Mouse (Mus musculus): Measurements from ENCODE around the gene Sycp3.
"Not testable (repeated sequence)": the region's sequence is repeated elsewhere in the genome, so short reads cannot be mapped to it uniquely, and the experiment has no call there.

The Sycp3 gene

GRCm38 (mm10) chr10:88459502-88459992, at the start of gene Sycp3:
Gene Sycp3, plus strand, starts transcription at chr10:88459569.
- DNase-seq (ENCODE audit: low read depth, low spot score) = no peak

- DNase-seq (ENCODE audit: low read depth, low spot score) = no peak
Observed at GRCm38 (mm10) chr10:88409751-88410150, 49.6 kb upstream of the Sycp3 start.

GRCm38 (mm10) chr10:88412290-88412995, 46.9 kb upstream of the Sycp3 start:
- DNase-seq (ENCODE audit: low read depth, low spot score) = no peak

- DNase-seq (ENCODE audit: low read depth, low spot score) = no peak
Observed at GRCm38 (mm10) chr10:88417686-88418085, 41.7 kb upstream of the Sycp3 start.

GRCm38 (mm10) chr10:88420141-88420541, 39.2 kb upstream of the Sycp3 start:
- no peak for DNase-seq (ENCODE audit: low read depth, low spot score)

- DNase-seq (ENCODE audit: low read depth, low spot score) = no peak
Observed at GRCm38 (mm10) chr10:88420655-88421435, 38.5 kb upstream of the Sycp3 start.

GRCm38 (mm10) chr10:88426158-88426816, 33.1 kb upstream of the Sycp3 start:
- DNase-seq (ENCODE audit: low read depth, low spot score) = peak; percentile 58

- DNase-seq (ENCODE audit: low read depth, low spot score) = no peak
Observed at GRCm38 (mm10) chr10:88426896-88427295, 32.5 kb upstream of the Sycp3 start.

GRCm38 (mm10) chr10:88427998-88428397, 31.4 kb upstream of the Sycp3 start:
- DNase-seq (ENCODE audit: low read depth, low spot score) = no peak

GRCm38 (mm10) chr10:88441224-88441623, 18.1 kb upstream of the Sycp3 start:
- DNase-seq (ENCODE audit: low read depth, low spot score) = no peak

- peak; percentile 20 for DNase-seq (ENCODE audit: low read depth, low spot score)
Observed at GRCm38 (mm10) chr10:88451221-88451620, 8.1 kb upstream of the Sycp3 start.

- no peak for DNase-seq (ENCODE audit: low read depth, low spot score)
Observed at GRCm38 (mm10) chr10:88451990-88452389, 7.4 kb upstream of the Sycp3 start.

GRCm38 (mm10) chr10:88457816-88458215, 1.6 kb upstream of the Sycp3 start:
- DNase-seq (ENCODE audit: low read depth, low spot score) = no peak

- DNase-seq (ENCODE audit: low read depth, low spot score) = no peak
Observed at GRCm38 (mm10) chr10:88460122-88460820, 902 bp downstream of the Sycp3 start.

- not testable (repeated sequence) for DNase-seq (ENCODE audit: low read depth, low spot score)
Observed at GRCm38 (mm10) chr10:88482866-88483265, 23.5 kb downstream of the Sycp3 start.

- no peak for DNase-seq (ENCODE audit: low read depth, low spot score)
Observed at GRCm38 (mm10) chr10:88488629-88489028, 29.3 kb downstream of the Sycp3 start.

GRCm38 (mm10) chr10:88491632-88492031, 32.3 kb downstream of the Sycp3 start:
- no peak for DNase-seq (ENCODE audit: low read depth, low spot score)

- DNase-seq (ENCODE audit: low read depth, low spot score) = no peak
Observed at GRCm38 (mm10) chr10:88492658-88493057, 33.3 kb downstream of the Sycp3 start.

- no peak for DNase-seq (ENCODE audit: low read depth, low spot score)
Observed at GRCm38 (mm10) chr10:88494959-88495587, 35.7 kb downstream of the Sycp3 start.

GRCm38 (mm10) chr10:88496864-88497564, 37.6 kb downstream of the Sycp3 start:
- no peak for DNase-seq (ENCODE audit: low read depth, low spot score)

- DNase-seq (ENCODE audit: low read depth, low spot score) = no peak
Observed at GRCm38 (mm10) chr10:88499993-88500392, 40.6 kb downstream of the Sycp3 start.
